Mouse (Mus musculus) left cerebral cortex, adult 8-10 months (tissue): ENCODE data around the gene Wdr20. TPM values are rescaled to one million over a fixed set of nuclear protein-coding genes. Genes with fewer than 3 reads are reported as not detected.

ENCODE experiments used
- DNase-seq, 2 experiments: peaks; one replicate each; pipeline ENCODE4 v3.0.0; 2022; ENCODE audit warnings: low spot score in 2 of 2
- total RNA-seq, 4 experiments: library from RNA; stranded (reverse); gene quantifications; 2 replicates each; pipeline ENCODE4 v1.2.4; 2022

Gene Wdr20
- total RNA-seq, 4 experiments from 2014 or later, result 44.9 to 50.4 (median 47.1) TPM

DNA sequence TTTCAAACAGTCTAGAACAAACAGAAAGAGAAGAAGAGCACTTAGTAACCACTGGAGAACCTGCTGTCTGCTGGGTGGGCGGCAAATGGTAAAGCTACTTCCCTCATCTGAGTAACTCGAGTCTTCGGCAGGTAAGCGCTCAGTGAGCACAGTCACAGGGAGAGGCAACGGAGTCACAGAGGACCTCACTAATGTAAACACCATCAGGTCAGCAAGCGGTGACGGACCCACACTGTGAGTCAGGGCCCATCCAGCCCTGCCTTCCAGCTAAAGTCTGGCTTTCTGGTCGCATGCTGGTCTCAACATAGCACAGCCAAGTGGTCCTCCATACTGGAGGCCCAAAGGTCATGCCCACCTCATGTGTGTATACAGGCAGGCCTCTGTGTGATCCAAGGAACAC is 81.6 kb downstream of the Wdr20 start:
- no peak for DNase-seq

DNA sequence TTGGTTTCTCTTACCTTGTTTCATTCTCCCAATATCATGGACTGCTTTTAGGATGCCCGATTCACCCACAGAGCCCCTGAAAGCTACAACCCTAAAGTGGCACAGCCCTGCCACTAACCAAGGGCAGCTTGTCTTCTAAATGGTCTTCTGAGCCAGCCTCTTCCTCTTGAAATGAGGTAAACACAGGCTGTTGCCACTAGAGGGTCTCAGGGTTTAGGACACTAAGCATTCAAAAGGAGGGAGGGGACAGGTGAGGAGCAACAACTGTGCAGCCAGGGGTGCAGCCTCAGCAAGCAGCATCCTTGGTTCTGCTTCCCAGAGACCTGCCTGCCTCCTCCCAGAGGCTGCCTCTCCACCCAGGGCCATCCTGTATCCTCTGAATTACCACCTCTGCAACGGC is 84.0 kb downstream of the Wdr20 start:
- no peak for DNase-seq

DNA sequence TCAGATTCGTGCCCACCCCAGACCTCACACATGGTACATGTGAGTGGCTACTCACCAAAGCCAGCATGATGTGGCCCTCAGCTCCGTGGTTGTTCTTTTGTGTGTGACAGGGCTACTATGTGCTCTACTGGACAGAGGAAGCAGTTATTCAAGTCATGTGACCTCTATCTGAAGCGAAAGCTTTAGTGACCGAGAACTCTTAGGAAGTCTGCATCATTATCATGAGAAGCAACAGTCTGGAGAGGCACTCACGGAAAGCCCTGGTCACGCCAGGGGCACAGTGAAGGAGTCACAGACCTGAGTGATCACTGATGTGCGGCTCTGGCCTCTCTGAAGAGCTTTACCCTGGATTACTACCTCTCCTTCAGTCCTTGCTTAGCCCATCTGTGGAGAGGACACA is 84.6 kb downstream of the Wdr20 start:
- no peak for DNase-seq

DNA sequence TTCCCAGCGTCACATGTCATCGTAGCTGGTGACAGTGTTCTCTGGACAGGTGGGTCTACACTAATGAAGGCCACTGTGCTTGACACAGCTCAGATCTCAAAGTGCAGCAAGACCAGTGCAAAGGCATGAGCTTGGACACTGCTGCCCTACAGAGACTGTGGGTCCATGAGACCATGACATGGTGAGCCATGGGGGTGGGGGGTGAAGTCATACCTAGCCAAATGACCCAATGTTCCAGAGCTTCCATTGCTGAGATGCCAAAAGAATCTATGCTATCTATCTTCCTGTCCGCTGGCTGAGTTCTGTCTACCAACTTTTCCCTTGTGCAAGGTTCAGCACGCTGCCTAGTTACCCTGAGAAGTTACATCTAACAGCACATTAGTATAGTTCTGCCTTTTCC is 91.2 kb downstream of the Wdr20 start:
- DNase-seq, result no peak

DNA sequence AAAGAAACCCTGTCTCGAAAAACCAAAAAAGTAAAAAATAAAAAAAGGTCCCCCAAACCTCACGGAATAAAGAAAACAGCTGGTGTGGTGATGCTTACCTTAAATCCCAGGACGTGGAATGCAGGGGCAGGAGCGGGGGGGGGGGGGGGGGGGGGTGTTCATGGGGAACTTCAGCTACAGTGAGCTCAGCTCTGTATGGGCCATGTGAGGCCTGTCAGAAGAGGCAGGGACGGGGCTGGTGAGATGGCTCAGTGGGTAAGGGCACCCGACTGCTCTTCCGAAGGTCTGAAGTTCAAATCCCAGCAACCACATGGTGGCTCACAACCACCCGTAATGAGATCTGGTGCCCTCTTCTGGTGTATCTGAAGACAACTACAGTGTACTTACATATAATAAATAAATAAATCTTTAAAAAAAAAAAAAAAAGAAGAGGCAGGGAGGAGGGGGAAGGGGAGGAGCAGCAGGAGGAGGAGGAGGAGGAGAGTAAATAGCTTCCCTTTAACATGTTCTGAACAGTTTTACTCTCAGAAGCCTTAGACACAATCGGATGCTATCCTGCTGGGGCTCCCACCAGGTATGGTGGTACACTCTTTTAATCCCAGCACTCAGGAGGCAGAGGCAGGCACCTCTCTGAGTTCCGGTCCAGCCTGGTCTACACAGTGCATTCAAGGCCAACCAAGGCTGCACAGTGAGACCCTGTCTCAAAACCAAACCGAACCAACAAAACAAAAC is 92.7 kb downstream of the Wdr20 start:
- no peak for DNase-seq

DNA sequence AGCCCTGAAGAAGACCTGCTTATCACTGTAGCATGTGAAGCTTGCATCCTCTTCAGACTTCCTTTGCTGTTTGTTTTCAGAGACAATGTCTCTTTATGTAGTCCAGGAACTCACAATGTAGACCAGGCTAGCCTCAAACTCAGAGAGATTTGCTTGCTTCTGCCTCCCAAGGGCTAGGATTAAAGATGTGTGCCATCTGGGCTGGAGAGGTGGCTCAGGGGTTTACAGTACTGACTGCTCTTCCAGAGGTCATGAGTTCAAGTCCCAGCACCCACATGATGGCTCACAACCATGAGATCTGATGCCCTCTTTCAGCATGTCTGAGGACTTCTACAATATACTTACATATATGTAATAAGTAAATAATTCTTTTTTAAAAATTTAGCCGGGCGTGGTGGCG is 97.4 kb downstream of the Wdr20 start:
- DNase-seq, result no peak

DNA sequence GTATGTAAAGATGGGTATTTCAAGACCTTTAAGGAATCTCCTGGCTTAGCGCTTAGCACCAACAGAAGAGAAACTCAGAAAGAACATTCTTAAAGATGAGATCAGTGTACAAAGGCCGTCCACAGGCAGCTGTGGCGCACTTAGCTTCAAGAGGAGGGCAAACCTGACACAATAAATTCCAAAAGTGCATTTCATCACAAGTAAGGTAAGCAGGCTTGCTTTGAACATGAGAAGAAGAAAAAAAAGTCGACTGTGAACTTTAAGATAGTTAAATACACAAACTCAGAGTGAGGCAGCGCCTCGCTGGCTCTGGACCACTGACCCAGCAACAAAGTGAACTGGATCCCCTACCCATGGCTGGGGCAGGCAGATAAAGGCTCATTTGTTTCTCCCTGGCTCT is 99.0 kb downstream of the Wdr20 start:
- no peak for DNase-seq

DNA sequence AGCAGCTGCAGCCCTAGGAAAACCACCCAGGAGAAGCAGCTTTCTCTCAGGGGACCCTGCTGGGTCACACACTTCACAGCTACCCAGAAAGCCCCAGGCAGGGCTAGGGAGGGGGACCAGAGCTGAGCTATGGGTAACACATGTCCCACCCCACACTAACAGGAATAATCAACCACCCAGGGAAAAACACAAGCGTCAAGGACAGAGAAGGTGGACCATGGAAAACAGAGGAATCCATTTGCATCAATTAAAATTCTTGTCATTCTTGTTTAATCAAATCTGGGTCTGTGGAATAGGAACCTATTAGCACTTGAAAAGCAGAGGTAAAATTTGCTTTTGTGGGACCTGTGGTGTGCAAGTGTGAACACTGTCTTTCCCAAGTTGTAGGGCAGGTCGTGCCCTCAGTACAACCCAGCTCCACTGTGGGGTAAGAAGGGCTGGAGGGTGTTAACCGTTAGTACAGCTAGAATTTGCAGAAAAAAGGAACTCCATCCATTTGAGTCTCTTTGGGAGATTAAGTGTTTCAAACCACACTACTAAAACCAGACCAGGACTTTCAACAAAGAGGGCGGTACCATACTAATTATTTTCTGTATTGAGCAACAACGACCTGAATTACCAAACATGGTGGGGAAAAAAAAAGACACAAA is 99.6 kb downstream of the Wdr20 start:
- DNase-seq, result no peak

DNA sequence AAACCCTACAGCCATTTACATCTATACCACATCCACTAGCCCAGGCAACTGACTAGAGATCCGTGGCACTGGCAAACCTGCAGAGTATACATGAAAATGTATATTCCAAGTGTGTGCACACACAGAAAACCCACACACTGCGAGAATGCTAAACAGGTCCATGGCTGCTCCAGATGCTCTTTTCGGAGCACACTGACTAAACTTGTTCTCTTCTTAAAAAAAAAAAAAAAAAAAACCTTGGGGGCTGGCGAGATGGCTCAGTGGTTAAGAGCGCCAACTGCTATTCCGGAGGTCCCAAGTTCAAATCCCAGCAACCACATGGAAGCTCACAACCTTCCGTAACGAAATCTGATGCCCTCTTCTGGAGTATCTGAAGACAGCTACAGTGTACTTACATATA is 100.1 kb downstream of the Wdr20 start:
- no peak for DNase-seq

DNA sequence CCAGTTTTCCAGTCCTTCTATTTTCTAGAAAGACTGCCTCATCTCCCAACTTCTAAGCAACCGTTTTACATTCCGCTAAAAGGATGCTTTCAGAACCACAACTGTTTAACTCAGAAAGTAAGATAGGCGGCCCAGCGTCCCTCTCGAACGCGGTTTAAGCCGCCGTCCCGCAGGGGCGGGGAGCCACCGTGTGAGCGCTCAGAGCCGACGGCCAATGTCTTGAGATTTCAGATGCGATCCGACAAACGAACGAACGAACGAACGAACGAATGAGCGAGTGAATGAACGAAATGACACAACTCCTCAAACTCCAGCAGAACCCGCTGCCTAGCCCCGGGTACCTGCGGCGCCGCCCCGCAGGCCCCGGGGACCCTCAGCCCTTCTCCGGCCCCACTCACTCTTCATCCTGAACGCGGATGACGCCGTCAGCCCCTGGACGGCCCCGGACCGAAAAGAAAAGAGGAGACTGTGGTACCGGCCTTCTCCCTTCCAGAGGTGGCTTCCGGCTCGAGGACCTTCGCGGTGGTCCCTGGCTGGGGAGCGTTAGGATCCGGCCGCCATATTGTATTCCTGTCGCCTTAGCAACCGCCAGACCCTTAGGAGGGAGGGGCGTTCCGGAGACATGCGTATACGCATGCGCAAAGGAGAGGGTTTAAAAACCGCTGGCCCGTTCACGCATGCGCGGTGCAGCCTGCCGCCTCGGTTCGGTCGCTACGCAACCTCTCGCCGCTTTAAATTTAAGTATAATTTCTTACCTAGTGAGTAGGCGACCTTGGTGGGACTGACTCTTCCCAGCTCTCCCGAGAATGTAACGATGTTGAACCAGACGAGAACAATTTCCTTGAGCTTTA is 102.8 kb downstream of the Wdr20 start, which contains the start of gene Mok:
TSS of gene Mok (minus strand) at position 592 of the 851 bp plus-strand sequence.
- DNase-seq, result peak; percentile 91 to 97

DNA sequence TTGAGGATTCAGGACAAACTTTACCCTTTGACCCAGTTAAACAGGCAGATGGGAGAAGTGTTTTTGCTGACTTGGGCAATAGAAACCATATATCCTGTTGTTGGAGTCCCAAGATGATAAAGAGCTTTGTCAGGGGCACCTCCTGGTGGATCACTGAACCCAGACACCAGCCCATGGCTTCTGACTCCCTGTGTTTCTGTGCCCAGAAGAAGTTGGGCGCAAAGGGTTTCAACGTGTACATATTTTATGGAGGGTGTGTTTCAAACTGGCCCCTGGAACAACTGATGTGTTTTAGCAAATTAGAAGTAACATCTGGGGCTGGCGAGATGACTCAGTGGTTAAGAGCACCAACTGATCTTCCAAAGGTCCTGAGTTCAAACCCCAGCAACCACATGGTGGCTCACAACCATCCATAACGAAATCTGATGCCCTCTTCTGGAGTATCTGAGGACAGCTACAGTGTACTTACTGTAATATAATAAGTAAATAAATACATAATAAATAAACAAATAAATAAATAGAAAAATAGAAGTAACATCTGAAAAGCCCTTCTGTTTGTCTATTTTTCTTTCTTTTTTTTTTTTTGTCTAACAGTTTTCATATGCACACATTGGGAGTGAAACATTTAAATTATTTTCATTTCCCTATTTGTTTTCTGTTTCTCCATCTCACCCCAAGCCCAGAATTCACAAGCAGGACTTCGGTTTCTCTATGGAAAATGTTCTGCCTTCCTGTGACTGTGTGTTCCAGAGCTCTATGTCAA is 104.2 kb downstream of the Wdr20 start:
- DNase-seq, result no peak

DNA sequence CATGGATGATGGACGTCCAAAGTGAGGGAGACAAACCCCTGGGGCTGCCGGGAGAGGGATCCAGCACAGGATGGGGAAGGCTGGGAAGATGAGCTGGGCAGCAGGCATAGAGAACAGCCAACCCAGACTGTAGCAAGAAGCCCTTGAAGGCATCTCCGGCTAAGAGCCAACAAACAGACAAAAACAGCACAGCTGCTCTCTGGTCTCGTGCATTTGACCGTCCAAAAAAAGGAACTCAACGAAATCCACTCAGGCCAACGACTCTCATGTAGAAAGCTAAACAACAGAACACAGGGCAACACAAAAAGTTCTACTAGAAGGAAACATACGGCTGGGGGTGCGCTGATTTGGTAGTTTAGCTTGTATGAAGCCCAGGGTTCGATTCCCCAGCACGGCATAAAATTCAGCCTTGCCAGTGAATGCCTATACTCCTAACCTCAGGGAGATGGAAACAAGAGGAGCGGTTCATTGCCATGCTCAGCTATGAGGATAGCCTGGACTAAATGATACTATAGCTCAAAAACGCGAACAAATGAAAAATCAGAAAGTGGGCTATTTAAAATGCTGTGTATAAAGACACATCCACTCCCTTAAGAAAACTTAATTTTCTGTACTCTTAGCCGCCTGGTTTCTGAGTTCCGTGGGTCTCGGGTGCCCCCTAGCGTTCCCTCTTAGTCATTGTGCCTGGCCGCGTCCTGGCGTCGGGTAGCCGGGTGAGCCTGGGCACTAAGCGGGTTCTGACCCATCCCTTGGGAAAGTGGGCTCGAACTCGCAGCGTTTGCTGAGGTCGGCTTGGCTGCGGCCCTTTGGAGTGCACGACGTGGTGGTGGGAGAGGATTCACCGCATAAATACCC is 105.7 kb downstream of the Wdr20 start:
- DNase-seq, result peak in 1 of 2 experiments; percentile 70

DNA sequence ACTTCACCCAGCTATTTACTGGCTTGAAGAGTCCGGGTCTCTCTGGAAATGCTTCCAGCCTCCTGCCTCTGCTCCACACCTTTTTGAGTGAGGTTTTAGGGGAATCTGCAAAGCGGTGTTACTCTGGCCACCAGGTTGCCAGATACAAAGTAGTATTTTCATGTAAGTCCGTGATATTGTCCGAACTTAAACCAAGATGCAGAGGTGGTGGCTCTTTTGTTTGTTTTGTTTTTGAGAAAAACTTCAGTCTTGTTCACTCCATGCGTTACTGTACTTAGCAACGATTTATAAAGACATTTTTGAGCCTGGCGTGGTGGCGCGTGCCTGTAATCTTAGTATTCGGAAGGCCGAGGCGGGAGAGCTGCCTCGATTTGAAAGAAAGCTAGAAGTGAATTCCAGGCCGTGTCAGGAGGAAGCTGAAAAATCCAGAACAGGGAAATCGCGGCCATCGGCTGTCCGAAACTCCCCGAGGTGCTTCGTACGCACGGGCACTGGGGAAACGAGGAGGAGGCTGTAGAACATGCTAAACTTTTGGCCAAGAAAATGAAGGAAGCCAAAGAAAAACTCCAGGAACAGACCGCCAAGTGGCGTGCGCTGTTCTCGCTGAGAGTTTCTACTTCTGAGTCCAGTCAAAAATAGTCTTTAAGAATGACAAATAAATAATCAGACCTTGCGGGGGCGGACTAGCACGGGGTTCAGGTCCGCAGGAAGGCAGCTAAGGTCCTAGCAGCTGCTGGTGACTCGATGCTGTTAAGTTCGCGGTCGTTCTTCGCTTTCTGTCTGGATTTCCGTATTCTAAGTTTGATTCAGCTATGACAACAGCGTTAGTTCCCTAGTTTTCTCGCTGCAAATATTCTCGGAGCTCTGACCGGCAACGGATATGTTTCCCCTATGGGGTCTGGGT is 106.7 kb downstream of the Wdr20 start:
- DNase-seq, result no peak

DNA sequence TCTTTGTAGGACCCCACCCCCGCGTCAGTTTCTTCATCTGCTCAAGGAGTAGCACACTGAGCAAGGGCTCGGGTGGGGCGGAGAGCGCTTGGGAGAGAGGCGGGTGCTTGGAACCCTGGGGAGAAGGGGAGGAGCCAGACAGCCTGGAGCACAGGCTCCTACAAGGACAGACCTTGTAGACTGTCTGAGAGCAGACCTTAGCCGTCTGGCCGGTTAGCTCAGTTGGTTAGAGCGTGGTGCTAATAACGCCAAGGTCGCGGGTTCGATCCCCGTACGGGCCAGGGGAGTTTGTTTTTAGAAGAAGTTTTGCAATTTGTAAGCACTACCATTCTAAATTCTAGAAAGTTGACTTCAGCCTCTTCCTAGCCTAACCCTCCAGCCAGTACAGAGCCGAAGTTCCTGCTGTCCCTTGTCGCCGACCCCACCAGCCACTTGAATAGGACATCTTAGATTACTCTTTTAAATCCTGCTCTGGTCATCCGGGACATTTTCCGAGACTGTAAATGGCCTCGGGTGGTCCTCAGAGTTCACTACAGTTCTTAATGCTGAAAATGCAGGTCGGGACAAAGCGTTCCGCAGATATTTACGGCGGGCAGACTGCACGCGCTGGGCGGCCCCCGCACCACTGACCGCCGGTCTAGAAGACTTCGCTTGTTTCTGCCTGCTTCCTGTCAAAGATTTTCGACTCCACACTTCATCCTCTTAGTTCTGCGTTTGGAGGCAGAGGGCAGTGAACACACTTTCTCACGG is 107.6 kb downstream of the Wdr20 start:
- DNase-seq, result peak; percentile 73 to 74

DNA sequence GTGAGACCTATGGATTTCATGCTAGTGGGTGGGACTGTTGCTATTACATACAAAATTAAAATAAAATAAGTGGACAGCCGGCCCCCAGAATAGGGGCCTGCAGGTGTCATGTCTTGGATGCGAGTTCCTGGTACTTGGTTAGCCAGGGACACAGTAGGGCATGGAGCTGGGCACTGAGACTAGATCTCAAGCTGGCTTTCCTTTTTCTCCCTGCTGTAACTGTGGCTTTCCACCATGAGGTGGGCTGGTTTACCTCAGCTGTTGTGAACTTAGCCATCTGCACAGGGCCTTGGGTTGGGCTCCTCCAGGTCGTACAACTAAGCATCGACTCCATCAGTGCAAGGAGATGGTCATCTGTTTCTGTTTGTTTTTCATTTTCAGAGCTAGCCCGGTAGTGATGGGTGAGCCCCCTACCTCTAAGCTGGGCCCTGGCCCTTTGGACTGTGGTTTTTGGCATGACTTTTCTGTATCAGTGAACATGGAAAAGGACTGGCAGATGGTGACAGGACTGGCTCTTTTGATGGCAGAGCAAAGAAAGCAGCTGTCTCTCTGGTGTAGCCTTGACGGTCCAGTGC is 108.5 kb downstream of the Wdr20 start:
- no peak for DNase-seq

DNA sequence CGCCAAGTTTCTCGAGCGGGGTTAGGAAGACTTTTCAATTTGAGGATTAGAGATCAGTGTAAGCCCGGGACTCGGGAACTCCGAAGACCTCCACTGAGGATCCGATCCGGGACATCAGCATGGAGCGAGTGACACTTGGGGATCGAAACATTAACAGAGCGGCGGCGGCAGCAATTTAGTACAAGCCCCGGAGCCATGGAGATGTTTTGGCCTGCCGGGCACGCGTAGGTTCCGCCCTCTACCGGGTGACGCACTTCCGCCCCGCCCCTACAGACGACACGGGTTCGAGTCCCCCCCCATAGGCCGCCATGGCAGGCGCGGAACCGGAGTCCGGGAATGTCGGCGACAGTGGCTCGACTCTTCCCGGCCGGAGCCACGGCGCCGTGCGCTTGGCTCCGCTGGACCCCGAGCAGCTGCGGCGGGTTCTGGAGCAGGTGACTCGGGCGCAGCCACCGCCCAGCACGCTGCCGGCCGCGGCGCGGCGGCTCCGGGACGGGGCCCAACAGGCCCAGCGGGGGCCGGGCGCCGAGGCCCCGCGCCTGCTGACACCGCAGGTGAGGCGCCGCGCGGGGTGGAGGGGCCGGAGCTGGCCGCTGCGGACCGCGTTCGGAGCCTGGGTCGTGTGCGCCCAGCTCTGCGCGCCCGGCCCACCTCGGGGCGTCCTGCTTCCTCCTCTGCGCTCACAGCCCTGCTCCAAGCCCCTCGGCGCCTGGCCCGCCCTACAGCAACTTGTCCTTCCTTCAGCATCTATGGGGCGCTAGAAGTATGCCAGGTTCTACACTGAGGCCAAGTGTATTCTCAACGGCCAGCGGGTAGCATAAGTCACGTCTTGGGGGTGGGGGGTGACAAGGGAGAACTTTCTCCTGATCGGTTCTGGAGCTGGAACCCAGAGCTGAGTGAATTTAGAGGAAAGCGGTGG is 112.5 kb downstream of the Wdr20 start, which contains the start of gene Zfp839:
TSS of gene Zfp839 (plus strand) at position 244 of the 919 bp plus-strand sequence.
- DNase-seq, result peak; percentile 78 to 87

DNA sequence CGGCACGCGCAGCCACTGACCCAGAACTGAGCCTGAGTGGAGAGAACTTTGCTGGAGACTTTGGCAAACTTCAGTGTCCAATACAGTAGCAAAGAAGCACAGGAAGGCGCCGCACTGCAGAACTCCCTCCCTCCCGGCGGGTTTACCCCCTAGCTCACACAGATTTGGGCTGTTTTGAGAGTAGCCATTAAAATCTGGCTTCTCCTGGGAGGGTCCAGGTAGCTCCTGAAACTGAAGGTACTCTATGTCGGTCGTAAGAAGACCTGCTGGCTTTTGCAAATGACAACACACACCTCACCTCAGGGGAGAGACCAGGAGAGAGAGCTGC is 113.1 kb downstream of the Wdr20 start:
- DNase-seq, result no peak
